Mouse (Mus musculus) adrenal gland, adult 2 months (tissue): ENCODE measurements around the gene Ggcx. TPM values are rescaled to one million over a fixed set of nuclear protein-coding genes. Genes with fewer than 3 reads are reported as not detected.

ENCODE experiments used
- DNase-seq: peaks from one replicate; pipeline ENCODE4 v3.0.0; 2021
- polyA plus RNA-seq: library from polyadenylated mRNA; depleted of rRNA; stranded (reverse); fragments of >200 nt; gene quantifications from 2 replicates; pipeline ENCODE4 v1.2.3, GENCODE M21; 2012
- total RNA-seq, 2 experiments: library from RNA; stranded (reverse); gene quantifications; 2 replicates each; pipeline ENCODE4 v1.2.3; 2021

Gene Ggcx
- total and polyA plus RNA-seq, 3 experiments = 30.2 to 68.7 (median 47.1) TPM

DNA sequence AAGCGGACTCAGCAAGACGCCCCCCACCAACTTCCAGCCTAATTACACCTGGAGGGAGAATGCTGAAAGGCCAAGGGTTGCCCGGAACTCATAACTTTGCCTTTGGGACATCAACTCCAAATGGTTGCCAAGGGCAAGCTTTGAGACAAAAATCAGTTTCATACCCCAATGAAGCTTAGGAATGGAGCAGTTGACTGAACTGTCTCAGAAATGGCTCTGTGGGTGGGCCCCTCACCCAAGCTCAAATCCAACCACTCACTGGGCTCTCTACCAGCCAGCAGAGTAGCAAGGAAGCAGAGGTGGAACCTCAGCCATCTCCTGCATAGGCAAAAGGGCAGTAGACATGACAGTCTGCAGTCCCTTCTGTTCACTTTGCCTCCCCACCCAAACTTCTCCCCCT is 26.3 kb upstream of the Ggcx start:
- no peak for DNase-seq

DNA sequence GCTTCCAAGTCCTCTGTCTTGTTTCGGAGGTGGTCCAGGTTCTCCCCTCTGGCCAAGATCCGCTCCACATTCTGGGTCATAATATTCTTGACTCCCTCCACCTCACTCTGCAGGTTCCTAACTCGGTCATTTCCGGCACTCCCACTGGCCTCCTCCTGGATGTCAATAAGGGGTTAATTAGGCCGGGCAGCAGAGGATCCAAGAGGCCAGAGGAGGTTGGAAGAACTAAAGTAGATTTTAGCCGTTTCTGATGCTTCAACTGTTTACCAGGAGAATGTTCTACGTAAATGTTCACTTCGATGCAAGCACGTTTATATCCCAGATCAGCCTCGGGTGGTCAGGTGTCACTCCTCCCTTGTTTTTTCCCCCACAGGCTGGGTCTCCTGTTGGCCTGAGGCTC is 25.8 kb upstream of the Ggcx start:
- DNase-seq = no peak

GRCm38 (mm10) chr6:72388791-72389329 is 25.2 kb upstream of the Ggcx start:
- DNase-seq = no peak

DNA sequence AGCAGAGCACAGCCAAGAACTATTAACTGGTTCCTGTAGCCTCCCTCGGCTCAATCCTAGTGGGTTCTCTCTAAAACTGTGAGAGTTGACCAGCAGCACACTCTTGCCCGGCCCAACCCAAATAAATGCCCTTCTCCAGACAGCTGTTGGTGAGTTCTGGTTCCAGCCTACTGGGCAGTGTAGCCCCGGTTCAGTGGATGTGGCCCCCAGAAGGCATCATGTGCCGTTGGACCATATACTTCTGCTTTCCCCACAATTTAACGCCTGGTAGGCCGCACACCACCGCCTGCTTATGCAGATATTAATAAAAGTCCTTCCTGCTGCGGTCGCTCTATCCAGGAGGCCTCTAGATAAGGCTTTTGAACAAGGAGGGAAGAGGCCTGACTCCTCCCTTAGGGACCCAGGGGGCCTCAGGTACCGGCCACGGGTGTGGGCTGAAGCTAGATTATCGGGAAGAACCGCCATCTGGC is 24.6 kb upstream of the Ggcx start:
- no peak for DNase-seq

DNA sequence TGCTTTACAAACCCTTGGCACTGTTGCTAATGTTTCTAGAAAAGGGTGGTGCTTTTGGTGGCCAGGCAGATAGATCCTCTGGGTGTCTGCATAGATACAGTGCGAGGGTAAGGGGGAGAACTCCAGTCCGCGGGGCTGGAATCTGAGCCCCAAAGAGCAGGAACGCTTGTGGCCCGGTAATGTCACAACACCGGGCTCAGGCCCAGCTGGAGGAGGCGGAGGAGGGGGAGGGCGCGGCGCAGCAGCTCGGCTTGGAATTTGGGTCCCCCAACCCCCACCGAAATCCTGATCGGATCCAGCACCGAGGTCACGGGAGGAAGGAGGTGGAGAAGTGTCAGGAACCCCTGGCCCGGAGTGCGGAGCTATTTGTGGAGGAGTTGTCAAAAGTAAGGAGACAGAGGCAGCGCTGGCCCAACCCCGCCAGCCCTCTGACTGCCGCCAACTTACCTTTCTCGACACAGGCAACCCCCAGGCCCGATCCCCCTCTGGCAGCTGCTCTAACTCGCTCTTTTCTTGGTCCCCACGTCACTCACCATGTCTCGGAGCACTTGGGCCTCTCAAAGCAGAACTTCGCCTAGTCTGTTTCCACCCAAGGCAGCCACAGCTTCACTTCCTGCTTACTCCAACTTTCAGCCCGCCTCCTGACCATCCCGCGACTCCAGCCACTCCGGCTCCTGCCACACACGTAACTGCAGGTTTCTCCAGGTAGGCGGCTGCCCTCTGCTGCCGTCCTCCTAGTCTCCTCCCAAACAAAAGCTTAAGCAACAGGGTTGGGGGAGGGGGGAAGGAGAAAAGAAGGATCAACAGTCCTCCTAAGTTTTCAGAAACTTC is 24.0 kb upstream of the Ggcx start, which contains the start of gene Vamp8:
Gene Vamp8 (minus strand): TSS at position 763 of the 831 bp plus-strand sequence.
- DNase-seq = peak; percentile 95

DNA sequence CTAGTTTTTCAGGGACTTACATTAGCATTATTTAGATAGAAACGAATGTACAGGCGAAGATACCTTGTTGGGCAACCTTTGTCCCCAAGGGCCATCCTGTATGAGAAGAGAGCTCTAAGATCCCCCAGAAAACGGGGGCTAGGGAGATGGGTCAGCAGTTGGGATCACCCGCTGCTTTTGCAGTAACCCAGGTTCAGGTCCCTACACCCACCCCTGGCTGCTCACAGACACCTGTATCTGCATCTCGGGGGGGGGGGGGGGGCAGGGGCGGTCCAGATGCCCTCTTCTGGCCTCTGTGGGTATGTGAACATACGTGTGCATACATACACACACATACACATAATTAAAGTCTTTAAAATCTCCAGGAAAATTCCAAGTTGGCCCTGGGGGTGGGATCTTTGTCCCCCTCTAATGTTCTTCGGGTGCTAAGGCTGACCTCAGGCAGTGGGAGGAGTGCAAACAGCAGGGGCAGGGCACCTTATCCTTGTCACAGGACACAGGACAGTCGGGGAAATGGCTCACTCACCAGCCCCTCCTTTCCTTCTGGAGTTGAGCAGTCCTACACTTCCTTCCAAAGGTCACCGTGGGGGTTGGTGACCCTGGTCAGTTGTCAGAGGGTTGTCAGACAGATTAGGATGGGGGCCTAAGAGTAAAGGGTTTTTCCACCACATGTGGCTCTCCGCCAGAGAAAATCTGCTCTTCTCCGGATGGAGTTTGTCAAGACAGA is 23.1 kb upstream of the Ggcx start:
- DNase-seq = peak; percentile 90

DNA sequence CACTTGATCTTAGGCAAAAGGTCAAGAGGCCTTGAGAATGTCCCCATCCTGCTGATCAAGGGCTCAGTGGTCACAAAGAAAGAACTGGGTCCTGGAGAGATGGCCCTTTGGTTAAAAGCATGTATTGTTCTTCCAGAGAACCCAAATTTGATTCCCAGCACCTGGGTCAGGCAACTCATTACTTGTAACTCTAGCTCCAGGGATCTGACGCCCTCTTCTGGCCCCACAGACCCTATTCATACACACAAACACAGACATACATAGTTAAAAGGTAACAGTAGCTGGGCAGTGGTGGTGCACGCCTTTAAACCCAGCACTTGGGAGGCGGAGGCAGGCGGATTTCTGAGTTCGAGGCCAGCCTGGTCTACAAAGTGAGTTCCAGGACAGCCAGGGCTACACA is 21.8 kb upstream of the Ggcx start:
- no peak for DNase-seq

GRCm38 (mm10) chr6:72396837-72397251 is 17.3 kb upstream of the Ggcx start:
- no peak for DNase-seq

- no peak for DNase-seq
These were observed 14.1 kb upstream of the Ggcx start for GRCm38 (mm10) chr6:72399967-72400366.

- DNase-seq = peak; percentile 84
These were observed 12.2 kb upstream of the Ggcx start for GRCm38 (mm10) chr6:72401875-72402274.

- DNase-seq = no peak
These were observed 8.8 kb upstream of the Ggcx start for GRCm38 (mm10) chr6:72405356-72405755.

DNA sequence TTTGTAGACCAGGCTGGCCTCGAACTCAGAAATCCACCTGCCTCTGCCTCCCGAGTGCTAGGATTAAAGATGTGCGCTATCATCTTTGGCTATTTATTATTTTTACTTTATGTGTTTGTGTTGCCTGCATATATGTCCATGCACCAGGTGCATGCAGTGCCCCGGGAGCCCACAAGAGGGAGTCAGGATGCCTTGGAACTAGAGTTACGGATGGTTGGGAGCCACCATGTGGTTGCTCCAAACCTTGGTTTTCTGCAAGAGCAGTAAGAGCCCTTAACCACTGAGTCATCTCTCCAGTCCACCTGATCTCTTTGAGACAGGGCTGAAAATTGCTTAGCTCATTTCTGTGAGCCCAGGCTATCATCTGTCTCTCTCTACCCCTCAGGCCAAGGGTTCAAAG is 7.0 kb upstream of the Ggcx start:
- peak; percentile 87 for DNase-seq

DNA sequence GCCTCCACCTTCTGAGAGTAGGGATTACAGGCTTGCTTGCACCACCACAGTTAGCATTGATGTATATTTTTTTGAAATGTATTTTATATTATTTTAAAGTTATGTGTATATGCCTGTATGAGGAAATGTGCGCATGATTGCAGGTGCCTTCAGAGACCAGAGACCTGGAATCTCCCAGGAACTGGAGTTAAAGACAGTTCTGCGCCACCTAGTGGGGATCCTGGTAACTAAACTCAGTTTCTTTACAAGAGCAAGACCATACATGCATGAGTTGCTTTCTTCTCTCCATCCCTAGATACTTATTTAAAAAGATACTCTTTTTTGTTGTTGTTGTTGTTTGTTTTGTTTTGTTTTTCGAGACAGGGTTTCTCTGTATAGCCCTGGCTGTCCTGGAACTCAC is 4.5 kb upstream of the Ggcx start:
- DNase-seq = peak; percentile 60

DNA sequence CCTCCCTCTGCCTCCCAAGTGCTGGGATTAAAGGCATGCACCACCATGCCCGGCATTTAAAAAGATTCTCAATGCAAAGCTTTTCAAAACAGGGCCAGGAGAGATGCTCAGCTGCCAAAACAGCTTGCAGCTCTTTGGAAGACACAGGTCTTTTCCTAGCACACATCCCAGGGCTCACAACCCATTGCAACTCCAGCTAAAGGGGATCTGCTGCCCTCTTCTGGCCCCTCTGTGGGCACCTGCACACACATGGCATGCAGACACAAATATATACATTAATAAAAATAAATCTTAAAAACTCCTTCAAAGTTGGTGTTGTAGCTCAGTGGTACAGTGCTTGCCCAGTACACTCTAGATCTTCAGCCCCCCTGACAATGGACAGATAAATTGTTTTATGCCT is 4.1 kb upstream of the Ggcx start:
- no peak for DNase-seq

DNA sequence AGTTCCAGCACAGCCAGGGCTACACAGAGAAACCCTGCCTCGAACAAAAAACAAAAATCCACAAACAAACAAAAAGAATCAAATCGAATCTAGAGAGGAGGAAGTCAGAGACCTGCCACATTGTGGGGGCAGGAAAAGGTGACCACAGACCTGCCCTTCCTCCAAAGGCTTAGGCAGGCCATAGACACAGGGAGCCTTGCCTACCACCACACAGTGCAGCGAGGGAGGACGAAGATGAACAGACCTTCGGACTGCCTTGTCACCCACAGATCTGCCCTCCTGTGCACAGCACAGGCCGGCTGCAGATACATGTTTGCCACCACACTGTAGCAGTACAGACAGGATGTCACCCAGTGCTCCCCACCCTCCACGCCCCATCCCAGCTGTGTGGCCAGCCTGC is 3.6 kb upstream of the Ggcx start:
- DNase-seq = no peak

GRCm38 (mm10) chr6:72415181-72415580 is 1.1 kb downstream of the Ggcx start:
- DNase-seq = no peak

- DNase-seq = no peak
These were observed 2.1 kb downstream of the Ggcx start for GRCm38 (mm10) chr6:72415964-72416772.

GRCm38 (mm10) chr6:72418279-72418678 is 4.2 kb downstream of the Ggcx start:
- no peak for DNase-seq

DNA sequence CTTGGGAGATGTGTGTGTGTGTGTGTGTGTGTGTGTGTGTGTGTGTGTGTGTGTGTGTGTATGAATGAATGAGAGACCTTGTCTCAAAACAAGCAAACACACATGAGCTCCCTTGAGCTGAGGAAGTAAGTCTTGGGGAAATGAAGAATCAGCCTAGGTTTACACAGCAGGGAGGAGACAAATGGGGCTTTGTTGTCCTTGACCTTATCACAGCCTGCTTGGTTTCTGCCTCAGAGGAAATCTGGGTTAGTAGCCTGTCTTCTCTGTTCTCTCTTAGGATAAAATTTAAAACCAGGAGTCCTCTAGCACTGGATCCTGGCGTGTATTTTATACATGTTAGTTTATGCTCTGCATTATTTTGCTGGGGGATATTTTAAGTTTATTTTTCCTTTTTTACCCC is 5.7 kb downstream of the Ggcx start:
- peak; percentile 61 for DNase-seq

- DNase-seq = no peak
These were observed 6.8 kb downstream of the Ggcx start for GRCm38 (mm10) chr6:72420901-72421300.

GRCm38 (mm10) chr6:72425646-72426045 is 11.5 kb downstream of the Ggcx start:
- DNase-seq = no peak

- peak; percentile 74 for DNase-seq
These were observed 13.9 kb downstream of the Ggcx start for GRCm38 (mm10) chr6:72428036-72428435.
